Mouse (Mus musculus): ENCODE measurements around the gene Ermp1.

Ermp1 gene

DNA sequence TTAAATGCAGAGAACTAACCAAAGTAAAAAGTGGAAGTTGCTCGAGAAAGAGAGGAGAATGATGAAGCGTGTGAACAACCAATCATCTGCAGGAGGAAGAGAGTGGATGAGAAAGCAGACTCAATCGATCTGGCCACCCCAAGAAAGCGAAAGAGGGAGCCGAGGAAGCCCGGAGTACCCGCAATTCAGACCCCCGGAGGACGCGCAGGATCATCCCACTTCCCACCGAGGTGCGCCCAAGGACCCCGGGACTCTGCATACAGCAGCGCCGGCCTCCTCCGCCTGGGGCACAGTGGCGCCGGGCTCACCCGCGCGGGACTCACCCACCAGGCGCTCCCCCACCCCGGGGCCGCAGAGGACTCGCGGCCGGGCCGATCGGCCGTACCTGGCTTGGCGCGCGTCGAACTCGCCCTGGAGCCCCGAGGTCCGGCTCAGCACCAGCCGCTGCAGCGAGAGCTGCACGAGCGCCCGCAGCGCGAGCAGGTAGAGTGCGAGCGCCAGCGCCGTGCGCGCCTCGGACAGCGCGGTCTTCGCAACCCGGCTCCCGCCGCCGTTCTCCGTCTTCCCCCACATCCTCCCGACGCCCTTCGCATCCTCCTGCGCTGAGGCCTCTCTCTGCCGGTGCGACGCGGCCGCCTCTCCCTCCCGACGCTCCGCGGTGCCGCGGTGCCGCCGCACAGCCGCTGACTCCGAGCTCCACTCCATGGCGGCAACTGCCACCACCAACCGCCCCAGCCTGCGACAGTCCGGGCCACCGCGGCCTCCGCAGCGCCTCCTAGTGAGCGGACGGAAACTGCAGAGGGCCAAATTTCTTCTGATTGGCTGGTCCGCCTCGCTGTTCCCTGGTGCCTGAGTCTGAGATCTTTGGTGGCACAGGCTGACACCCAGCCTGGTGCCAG is at the start of gene Ermp1:
Ermp1 (minus strand) TSS at position 765 of the 899 bp plus-strand sequence.
- DNase-seq, result peak; percentile 95 to 98

DNA sequence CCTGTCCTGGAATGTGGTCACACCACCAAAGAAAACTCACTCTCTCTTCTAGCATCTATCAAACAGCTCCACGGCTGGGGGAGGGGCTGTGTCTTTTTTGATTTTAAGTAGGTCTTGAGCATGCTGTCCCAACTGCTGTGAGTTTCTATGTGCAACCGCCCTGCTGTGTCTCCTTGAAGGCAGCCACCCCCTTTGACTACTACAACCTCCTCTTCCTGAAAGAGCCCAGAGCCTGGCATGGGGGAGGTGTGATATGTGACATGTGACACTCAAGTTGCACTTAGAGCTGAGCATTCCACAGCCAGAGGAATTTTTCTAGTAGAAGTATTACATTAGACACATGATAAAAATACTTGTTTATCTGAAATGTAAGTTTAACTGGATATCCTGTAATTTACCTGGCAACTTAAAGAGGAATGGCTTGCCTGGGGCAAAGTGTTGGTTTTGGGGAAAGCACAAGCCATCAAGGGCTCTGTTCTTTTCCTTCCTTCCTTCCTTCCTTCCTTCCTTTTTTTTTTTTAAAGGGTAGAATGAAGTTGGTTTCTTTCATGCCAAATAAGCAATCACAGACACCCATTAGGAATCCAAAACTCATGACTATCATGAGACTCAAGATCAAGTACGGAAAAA is 49.1 kb upstream of the Ermp1 start, which contains the start of gene Mlana:
Mlana (plus strand) TSS at position 580 of the 630 bp plus-strand sequence.
- no peak for DNase-seq

- no peak for DNase-seq
Observed at GRCm38 (mm10) chr19:29696840-29697239, 48.6 kb upstream of the Ermp1 start.

GRCm38 (mm10) chr19:29696309-29696708 is 48.1 kb upstream of the Ermp1 start:
- no peak for DNase-seq

DNA sequence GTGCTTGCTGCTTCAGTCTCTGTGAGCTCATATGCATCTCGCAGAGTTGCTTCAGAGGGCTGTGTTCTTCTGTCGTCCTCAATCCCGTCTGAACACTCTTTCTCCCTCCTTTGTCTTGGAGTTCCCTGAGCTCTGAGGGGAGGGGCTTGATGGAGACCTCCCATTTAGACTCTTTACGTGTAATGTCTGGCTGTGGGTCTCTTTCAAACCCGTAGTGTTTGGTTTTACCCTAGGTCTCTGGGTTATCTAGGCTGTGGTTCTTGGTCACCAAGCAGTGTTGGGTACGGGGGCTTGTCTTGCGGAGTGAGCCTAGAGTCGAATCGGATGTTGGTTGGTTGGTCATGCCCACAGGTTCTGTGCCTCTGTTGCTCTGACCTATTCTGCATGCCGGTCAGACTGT is 46.9 kb upstream of the Ermp1 start:
- DNase-seq, result no peak

DNA sequence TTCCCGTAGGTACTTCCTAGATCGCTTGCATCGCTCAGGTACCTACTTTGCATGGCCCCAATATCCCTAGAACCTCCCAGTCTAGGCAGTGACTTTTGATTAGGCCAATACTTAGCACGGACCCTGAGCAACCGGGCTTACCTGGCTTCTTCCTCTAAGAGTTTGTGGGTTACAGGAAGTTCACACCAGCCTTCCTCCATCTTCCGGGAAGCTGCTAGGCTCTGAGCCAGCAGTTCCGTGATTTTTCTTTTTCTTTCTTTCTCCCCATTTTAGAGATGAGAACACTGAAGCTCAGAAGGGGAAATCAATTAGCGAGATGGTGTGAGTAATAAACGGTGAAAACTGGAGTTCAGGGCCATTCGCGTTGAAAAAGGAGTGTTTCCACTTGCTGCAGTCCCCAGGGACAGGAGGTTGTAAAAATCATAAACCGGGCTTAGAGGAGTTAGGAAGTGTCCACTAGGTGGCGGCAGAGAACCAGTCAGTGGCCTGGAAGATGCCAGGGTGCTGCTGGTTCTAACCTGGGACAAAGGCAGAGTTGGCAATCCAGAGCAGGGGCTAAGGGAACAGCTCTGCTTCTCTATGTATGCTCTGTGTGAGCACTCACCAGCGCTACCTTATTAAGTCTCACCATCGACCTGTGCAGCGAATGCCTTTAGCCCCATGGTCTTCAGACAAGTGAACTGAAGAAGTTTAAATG is 35.8 kb upstream of the Ermp1 start:
- peak; percentile 83 to 93 for DNase-seq

- no peak for DNase-seq
Observed at GRCm38 (mm10) chr19:29680182-29681152, 32.3 kb upstream of the Ermp1 start.

GRCm38 (mm10) chr19:29678181-29678778 is 30.1 kb upstream of the Ermp1 start:
- no peak for DNase-seq

DNA sequence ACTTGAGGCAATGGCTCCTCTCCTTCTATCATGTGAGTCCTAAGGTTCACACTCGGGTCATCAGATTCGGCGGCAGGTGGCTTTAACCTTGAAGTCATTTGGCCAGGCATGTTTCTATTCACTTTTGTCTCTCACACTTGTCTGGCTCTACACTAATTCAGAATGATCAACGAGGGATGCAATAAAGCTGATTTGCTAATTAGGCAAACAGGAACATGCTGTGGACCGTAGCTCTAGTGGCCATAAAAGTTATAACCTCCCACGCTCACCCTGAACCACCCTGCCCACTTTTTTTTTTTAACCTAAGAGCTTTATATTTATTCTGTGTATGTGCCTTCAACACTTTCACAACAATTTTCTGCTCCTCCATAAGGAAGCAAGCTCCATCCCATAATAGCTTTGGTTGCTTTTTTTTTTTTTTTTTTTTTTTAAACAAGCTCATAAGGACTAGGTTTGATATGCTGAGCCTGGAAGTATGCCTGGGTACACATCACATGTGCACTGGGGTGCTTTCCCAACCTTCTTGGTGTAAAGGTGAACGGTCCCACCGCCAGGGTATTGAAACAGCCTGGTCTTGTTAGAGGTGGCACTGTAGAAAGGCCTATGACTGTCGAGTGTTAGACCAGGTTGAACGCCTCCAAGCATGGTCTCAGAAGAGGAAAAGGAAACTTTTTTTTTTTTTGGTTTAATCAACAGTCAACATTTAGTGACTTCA is 28.4 kb upstream of the Ermp1 start:
- DNase-seq, result no peak

GRCm38 (mm10) chr19:29675562-29676078 is 27.4 kb upstream of the Ermp1 start:
- no peak for DNase-seq

- DNase-seq, result no peak
Observed at GRCm38 (mm10) chr19:29674946-29675345, 26.7 kb upstream of the Ermp1 start.

DNA sequence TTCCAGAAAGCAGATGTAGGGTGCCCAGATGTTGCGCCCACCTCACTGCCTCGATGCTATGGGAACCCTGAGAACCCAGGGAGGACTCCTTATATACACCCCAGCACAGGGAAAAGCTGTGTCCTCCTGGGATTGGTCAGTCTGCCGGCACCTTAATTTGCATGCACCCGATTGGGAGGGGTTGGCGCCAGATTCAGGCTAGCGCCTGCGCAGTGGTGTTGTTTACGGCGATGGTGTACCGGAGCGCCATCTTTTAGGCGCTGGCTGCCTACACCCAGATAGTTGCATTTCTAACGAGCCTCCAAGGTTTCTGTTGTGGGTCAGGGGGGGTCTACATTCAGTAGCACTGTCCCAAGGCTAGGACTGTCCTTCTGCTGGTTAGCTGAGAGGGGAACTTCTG is 24.4 kb upstream of the Ermp1 start:
- DNase-seq, result no peak

- DNase-seq, result no peak
Observed at GRCm38 (mm10) chr19:29671160-29671559, 22.9 kb upstream of the Ermp1 start.

GRCm38 (mm10) chr19:29670247-29670646 is 22.0 kb upstream of the Ermp1 start:
- no peak for DNase-seq

- DNase-seq, result no peak
Observed at GRCm38 (mm10) chr19:29668135-29668534, 19.9 kb upstream of the Ermp1 start.

DNA sequence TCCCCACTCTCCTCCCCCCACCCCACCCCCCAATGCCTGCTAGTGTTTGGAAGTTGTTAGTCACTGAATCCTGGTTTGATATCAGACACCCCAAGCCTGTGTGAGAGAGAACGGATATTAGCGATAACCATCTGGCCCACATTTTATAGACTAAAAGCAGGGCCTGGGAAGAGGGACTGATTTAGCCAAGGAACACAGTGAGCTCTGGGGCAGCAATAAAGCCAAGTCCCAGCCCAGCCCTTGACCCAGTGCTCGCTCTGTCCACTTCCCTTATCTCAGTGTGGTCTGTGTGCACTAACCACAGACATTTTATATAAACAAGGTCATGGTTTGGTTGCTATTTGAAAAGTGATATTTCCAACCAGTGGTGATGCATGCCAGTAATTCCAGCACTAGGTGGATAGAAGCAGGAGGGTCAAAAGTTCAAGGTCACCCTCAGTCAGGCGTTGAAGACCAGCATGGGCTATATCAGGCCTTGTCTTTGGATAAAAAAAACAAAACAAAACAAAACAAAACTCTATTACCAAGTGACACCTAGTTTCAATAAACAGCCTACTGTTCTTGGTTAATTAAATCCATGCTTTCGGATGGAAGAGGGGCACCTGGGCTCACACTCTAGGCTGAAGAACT is 18.9 kb upstream of the Ermp1 start:
- DNase-seq, result peak; percentile 28 to 61

DNA sequence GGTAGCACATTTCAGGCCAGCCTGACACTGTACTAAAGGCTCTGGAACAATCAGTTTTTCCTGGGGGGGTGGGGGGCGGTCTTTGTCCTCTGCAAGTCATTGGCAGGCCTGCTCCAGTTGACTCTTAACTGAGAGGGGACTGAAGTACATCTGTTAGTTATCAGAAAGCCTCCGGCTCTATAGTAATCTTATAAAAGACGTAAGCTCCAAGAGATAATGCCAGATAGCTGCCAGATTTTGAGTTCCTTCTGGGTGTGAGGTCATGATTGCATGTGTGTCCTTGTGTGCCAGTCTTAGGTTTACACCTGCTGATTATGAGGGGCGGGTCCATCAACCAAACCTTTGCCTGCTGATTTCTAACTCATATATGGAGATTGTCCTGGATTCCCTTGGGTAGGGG is 17.9 kb upstream of the Ermp1 start:
- DNase-seq, result no peak

DNA sequence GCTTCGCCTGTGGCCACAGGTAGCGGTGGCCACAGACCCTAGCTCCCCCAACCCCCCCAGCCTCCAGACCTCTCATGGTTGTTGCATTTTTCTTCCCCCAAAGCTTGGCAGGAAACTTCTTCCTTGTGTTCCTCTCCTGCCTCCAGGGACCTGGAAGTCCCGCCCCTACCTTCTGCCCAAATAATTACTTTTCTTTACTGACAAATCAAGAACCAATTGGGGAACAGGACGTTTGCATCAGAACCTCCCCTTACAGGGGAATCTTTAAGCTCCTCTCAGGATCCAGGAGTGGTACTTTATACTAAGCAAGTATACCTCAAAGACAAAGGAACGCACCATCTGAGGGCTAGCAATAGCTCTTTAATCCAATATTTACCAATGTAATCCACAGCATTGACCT is 16.7 kb upstream of the Ermp1 start:
- no peak for DNase-seq

DNA sequence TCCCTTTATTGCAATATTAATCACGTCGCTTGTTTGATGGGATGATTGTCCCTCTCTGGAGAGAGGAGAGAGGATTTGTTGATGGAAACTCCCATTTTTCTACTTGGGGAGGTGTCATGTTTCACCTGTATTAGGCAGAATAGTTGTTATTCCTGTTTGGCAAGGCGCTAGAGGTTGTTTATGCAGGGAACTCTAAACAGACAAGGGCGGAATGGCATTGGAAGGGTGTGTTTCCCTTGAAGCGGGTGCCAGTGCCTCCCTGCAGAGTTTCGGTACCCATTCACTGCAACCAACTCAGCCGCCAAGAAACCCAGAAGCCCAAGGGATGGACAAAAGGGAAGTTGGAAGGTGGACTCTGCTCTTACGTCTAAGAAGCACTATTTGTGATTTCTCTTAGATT is 15.6 kb upstream of the Ermp1 start:
- DNase-seq, result peak; percentile 38 to 61

GRCm38 (mm10) chr19:29661974-29662580 is 13.9 kb upstream of the Ermp1 start:
- no peak for DNase-seq

Measured in kidney, postnatal 36 days (tissue).